ENCODE assay signal across 9 mouse cellular contexts in the genomic region with DNA sequence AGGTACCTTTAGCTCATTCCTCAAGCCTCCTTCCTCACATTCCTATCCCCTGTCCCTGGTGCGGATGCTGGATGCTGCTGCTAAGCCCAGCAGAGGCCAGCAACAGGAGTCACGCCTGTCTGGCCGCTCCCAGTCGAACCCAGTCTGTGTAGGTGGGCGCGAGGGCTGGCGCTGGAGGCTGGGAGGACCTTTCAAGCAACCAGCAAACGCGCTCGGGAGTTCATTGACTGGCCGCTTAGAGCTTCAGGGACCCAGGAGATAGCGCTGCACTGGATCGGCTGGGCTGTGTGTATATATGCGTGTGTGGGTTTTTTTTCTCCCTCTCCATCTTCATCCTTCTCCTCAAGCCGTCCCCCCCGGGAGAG. TPM values are rescaled to one million over a fixed set of nuclear protein-coding genes. Genes with fewer than 3 reads are reported as not detected.
DNase-seq lines count a peak whose midpoint lies in the region; ATAC-seq and TF ChIP-seq lines count a peak whose summit lies in the region.
"Had no signal": no experiment of that assay in that cellular context is flagged by ENCODE, and none has a peak within 500 bp of the region (broad histone marks: within the 10 kb centered on the region; RNA-seq: fewer than 3 reads in every experiment).

No protein-coding gene starts in this region.

- peak overlapping the region; percentile 98 for H3K4me2 ChIP-seq in heart, embryonic 15.5 days
- peak overlapping the region; percentile 98 for H3K4me2 ChIP-seq in hindbrain, embryonic 13.5 days
- H3K4me2 ChIP-seq in limb, embryonic 14.5 days (replicated peaks; ENCODE audit: low read depth, low read length, severe bottlenecking), result peak overlapping the region; percentile 99

- intact Hi-C loops in heart, adult 2 months (cut with DNase I), result no loop called here

- DNase-seq in heart, adult 2 months, result no peak
- DNase-seq in embryo, embryonic 11 days, result peak; percentile 60
- DNase-seq in limb, embryonic 14.5 days (ENCODE audit: low spot score), result no peak
- peak; percentile 56 for DNase-seq in right cerebral cortex, postnatal 25 days
- no peak for DNase-seq in spleen, adult 18-20 months

- ATAC-seq in heart, embryonic 15.5 days (replicated peaks; ENCODE audit: insufficient number of reproducible peaks, insufficient read depth, low FRiP score, low read depth), result no peak
- 0 out of 2 replicates have a peak, but pooled peaks have one; percentile 4 for ATAC-seq in hindbrain, embryonic 13.5 days (ENCODE audit: low FRiP score)
- ATAC-seq in limb, embryonic 14.5 days (ENCODE audit: low FRiP score, low read depth), result no peak
- ATAC-seq in erythroid progenitor cell, adult 5-6 weeks (replicated peaks; ENCODE audit: low FRiP score, poor library complexity, severe bottlenecking), result no peak

- peaks cover 10% of the 10 kb centered on the region for H3K4me1 ChIP-seq in heart, embryonic 15.5 days (replicated peaks)
- H3K4me1 ChIP-seq in heart, adult 2 months (ENCODE audit: control insufficient read depth, insufficient read depth, low read length), result no peaks in the 10 kb centered on the region
- peaks cover 10% of the 10 kb centered on the region for H3K4me1 ChIP-seq in hindbrain, embryonic 13.5 days (replicated peaks)
- peaks cover 8% of the 10 kb centered on the region for H3K4me1 ChIP-seq in limb, embryonic 14.5 days (ENCODE audit: control insufficient read depth, insufficient read depth, low read length)

- peaks cover 61% of the 10 kb centered on the region for H3K27me3 ChIP-seq in heart, embryonic 15.5 days
- peaks cover 6% of the 10 kb centered on the region for H3K27me3 ChIP-seq in heart, adult 2 months (ENCODE audit: control insufficient read depth, insufficient read depth, low read length)
- H3K27me3 ChIP-seq in hindbrain, embryonic 13.5 days, result peaks cover 45% of the 10 kb centered on the region
- peaks cover 23% of the 10 kb centered on the region; the same call in 1 of the 2 replicates for H3K27me3 ChIP-seq in limb, embryonic 14.5 days (ENCODE audit: control insufficient read depth, insufficient read depth, low read length)
- H3K27me3 ChIP-seq: Patski had no signal

- H3K4me3 ChIP-seq in heart, embryonic 15.5 days, result peak overlapping the region; percentile 59
- no peak overlapping the region for H3K4me3 ChIP-seq in heart, adult 2 months
- H3K4me3 ChIP-seq in hindbrain, embryonic 13.5 days, result peak overlapping the region; percentile 58
- H3K4me3 ChIP-seq in limb, embryonic 14.5 days (replicated peaks; ENCODE audit: low read length), result peak overlapping the region; percentile 54

- H3K79me2 ChIP-seq in heart, adult 2 months (replicated peaks; ENCODE audit: control insufficient read depth, insufficient read depth, low read length), result no peaks in the 10 kb centered on the region

- H3K36me3 ChIP-seq in heart, embryonic 15.5 days, result no peaks in the 10 kb centered on the region
- H3K36me3 ChIP-seq in heart, adult 2 months (ENCODE audit: control insufficient read depth, insufficient read depth, low read length), result no peaks in the 10 kb centered on the region
- H3K36me3 ChIP-seq in hindbrain, embryonic 13.5 days, result no peaks in the 10 kb centered on the region
- no peaks in the 10 kb centered on the region for H3K36me3 ChIP-seq in limb, embryonic 14.5 days (ENCODE audit: control insufficient read depth, insufficient read depth, low read length)

- 1% methylated on average over 16 of the region's 16 CpGs for WGBS in heart, embryonic 15.5 days
- WGBS in heart, adult 2 months, result 1% methylated on average over 16 of the region's 16 CpGs
- 0% methylated on average over 16 of the region's 16 CpGs for WGBS in hindbrain, embryonic 13.5 days
- under 1% methylated on average over 16 of the region's 16 CpGs for WGBS in limb, embryonic 14.5 days

- H3K9ac ChIP-seq in heart, embryonic 15.5 days, result 0 out of 2 replicates have a peak overlapping the region, but pooled peaks have one; percentile 24
- H3K9ac ChIP-seq in heart, adult 2 months (ENCODE audit: low read depth, low read length), result no peak overlapping the region
- H3K9ac ChIP-seq in hindbrain, embryonic 13.5 days, result peak overlapping the region; percentile 78
- peak overlapping the region; percentile 55; the same call in 1 of the 2 replicates for H3K9ac ChIP-seq in limb, embryonic 14.5 days (ENCODE audit: low read depth, low read length, severe bottlenecking)

- no peak for TF ChIP-seq CTCF in heart, adult 2 months (IDR thresholded peaks at IDR 0.05)

- no peak for TF ChIP-seq POLR2A in heart, adult 2 months (IDR thresholded peaks at IDR 0.05; ENCODE audit: insufficient read depth, low read depth, low read length)
- TF ChIP-seq POLR2A in limb, embryonic 14.5 days (IDR thresholded peaks at IDR 0.05; ENCODE audit: borderline replicate concordance, extremely low read depth, insufficient read depth, insufficient read length), result no peak

- no peak overlapping the region for H3K27ac ChIP-seq in heart, embryonic 15.5 days
- H3K27ac ChIP-seq in heart, adult 2 months, result no peak overlapping the region
- H3K27ac ChIP-seq in hindbrain, embryonic 13.5 days, result no peak overlapping the region
- no peak overlapping the region for H3K27ac ChIP-seq in limb, embryonic 14.5 days (replicated peaks; ENCODE audit: low read depth, low read length)

- no peak for TF ChIP-seq EP300 in heart, adult 2 months (IDR thresholded peaks at IDR 0.05; ENCODE audit: insufficient read depth, low read depth, low read length)

- no peaks in the 10 kb centered on the region for H3K9me3 ChIP-seq in heart, embryonic 15.5 days (replicated peaks)
- no peaks in the 10 kb centered on the region for H3K9me3 ChIP-seq in hindbrain, embryonic 13.5 days
- no peaks in the 10 kb centered on the region for H3K9me3 ChIP-seq in limb, embryonic 14.5 days (ENCODE audit: control insufficient read depth, low read length)

RNA-seq across cellular contexts. Expression of a gene that starts 1.2 kb away (rescaled TPM):
- polyA plus RNA-seq in heart, embryonic 15.5 days (2015; fragmentation: Nextera tagmentation; extraction: Ambion mirVana), result 0.78 and 1.2 TPM in 2 replicates
- total RNA-seq in heart, adult 2 months (2021), result not detected
- 0.06 and 0.45 TPM in 2 replicates for polyA plus RNA-seq in heart, adult 2 months (2012; rRNA removed)
- polyA plus RNA-seq in hindbrain, embryonic 13.5 days (2015; fragmentation: Nextera tagmentation; extraction: Ambion mirVana), result 5.6 and 7.0 TPM in 2 replicates
- polyA plus RNA-seq in limb, embryonic 14.5 days (2012; rRNA removed), result 0.59 and 0.94 TPM in 2 replicates
- polyA plus RNA-seq in limb, embryonic 14.5 days (2014; fragmentation: Nextera tagmentation; extraction: Ambion mirVana), result 2.2 and 2.4 TPM in 2 replicates
- total RNA-seq in erythroid progenitor cell, adult 5-6 weeks (2015; ENCODE audit: low replicate concordance), result not detected in 2 replicates
- total RNA-seq in erythroid progenitor cell, adult 5-6 weeks (2017; ENCODE audit: low replicate concordance), result not detected in 2 replicates

RNA-seq across cellular contexts. Expression of a gene that starts 46.9 kb away (rescaled TPM):
- polyA plus RNA-seq in heart, embryonic 15.5 days (2015; fragmentation: Nextera tagmentation; extraction: Ambion mirVana), result 32.5 and 36.9 TPM in 2 replicates
- total RNA-seq in heart, adult 2 months (2021), result 10 to 100 TPM; 24.0 to 28.1 TPM
- polyA plus RNA-seq in heart, adult 2 months (2012; rRNA removed), result 6.4 and 10.7 TPM in 2 replicates
- 47.9 and 51.0 TPM in 2 replicates for polyA plus RNA-seq in hindbrain, embryonic 13.5 days (2015; fragmentation: Nextera tagmentation; extraction: Ambion mirVana)
- polyA plus RNA-seq in limb, embryonic 14.5 days (2012; rRNA removed), result 17.3 and 20.4 TPM in 2 replicates
- 53.1 and 61.7 TPM in 2 replicates for polyA plus RNA-seq in limb, embryonic 14.5 days (2014; fragmentation: Nextera tagmentation; extraction: Ambion mirVana)
- 9.4 and 21.4 TPM in 2 replicates for total RNA-seq in erythroid progenitor cell, adult 5-6 weeks (2015; ENCODE audit: low replicate concordance)
- 17.6 and 27.5 TPM in 2 replicates for total RNA-seq in erythroid progenitor cell, adult 5-6 weeks (2017; ENCODE audit: low replicate concordance)

Comparison
In these comparisons a context has a peak if more than half of its experiments do, and no peak if none do; other contexts are left out.
1. DNase-seq: peak in embryo, embryonic 11 days (single experiment) and right cerebral cortex, postnatal 25 days (single experiment); none in heart, adult 2 months (0 of 2), limb, embryonic 14.5 days (single experiment) and spleen, adult 18-20 months (0 of 2).
2. Peak in every context shown above with its lines, with median percentiles within 50 percentile points of each other: H3K4me2 ChIP-seq.